Mouse (Mus musculus): Measurements from ENCODE around the gene Ccnl1.

Gene Ccnl1

DNA sequence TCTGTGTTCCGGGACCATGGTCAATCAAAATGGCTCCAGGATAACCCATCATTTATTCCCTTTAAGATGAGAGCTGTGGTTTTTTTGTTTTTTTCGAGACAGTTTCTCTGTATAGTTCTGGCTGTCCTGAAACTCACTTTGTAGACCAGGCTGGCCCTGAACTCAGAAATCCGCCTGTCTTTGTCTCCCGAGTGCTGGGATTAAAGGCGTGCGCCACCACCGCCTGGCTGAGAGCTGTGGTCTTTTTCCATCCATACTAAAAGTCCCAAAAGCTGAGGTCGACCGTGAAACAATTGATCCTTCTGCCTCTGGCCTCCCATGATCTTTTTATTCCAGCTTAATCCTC lies 764 bp upstream of the Ccnl1 start:
- peak; percentile 50 for DNase-seq

DNA sequence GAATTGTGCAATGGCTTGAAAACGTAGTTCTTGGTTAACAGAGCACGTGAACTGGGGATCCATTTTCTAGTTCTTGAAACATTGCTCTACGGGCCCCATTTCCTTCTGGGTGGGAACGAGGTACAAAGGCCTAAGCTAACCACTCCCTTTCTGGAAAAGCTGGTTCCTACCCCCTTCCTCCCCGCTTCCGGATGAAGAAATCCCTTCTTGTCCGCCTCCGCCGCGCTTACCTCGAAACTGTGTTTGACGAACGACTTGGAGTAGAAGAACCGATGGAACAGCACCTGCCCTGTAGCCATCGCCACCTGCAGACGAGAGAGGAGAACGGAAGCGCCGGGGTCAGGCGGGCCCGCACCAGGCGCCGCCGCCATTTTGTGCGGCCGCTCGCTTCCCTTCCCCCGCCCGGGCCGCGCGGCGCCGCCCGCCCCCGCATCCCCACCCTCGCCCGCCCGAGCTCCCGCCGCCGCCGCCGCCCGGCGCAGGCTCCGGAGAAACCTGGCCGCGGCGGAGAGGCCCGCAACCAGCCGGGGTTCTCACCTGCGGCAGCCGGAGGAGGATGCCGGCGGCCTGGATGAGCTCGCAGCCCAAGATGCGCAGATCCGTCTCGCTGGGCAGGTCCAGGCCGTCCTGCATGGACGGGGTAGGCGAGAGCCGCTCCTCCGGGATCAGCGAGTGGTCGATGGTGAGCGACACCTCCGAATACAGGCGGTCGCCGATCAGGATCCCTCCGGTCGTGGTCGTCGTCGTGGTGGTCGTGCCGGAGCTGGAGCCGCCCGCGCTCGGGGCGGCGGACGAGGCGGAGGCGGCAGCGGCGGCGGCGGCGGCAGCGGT lies 563 bp downstream of the Ccnl1 start:
- DNase-seq = peak; percentile 85

DNA sequence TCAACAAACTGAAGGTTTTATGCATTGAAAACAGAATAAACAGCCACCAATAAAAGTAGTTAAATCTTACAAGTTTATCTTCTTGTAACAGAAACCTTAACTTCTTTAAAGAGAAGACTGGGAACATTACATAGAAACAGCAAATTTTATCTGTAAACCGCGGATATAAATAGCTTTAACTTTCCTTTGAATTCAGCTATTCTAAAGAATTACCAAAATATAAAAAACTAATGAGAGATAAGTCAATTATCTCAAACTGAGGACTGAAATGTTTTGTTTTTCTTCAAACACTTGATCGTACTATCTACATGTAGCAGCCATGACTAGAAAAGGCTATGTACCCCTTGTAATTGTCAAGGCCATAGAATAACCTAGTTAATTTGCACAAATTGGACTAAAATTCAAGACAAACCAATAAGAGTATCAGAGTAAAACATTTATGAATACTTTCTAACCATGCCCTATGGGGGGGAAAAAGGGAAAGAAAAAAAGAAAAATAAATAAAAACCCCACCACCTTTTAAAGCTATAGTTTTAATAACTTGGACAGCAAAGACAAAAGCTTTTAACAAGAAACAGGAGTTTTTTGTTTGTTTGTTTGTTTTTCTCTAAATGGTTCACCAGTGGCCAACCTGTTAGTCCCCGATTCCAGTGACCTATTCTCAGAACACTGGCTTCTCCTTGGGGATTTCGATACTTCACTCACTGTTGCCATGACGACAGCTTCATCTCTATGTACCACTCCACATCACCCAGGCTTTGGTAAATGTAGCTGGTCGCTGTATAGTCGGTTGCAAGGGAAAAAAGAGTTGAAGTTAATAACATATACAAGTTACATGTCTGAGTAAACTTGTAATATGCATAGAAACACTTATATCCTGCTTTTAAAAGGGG lies 3.3 kb downstream of the Ccnl1 start:
- peak; percentile 76 for DNase-seq

DNA sequence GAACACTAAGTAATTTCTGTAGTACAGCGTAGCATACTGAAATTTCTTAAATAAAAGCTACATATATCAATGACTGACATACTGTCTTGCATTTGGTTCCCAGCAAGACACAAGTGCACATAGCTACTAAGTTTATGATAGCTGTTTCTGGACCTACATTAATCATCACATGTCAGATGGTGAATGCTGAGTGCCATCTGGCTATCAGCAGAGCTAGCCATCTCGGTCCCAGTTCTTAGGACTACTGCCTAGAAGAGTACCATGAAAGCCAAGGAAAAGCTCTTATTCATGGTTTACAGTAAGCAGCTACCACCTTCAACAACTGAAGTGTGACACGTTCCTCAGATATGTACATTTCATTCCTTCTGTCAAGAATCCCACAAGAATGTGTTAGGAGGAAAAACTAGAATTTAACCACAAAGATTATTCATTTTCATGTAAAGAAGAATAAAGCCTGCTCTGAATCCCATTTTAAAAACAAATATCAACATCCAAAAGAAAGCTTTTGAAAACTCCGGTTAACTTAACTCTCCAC lies 7.2 kb downstream of the Ccnl1 start:
- no peak for DNase-seq

DNA sequence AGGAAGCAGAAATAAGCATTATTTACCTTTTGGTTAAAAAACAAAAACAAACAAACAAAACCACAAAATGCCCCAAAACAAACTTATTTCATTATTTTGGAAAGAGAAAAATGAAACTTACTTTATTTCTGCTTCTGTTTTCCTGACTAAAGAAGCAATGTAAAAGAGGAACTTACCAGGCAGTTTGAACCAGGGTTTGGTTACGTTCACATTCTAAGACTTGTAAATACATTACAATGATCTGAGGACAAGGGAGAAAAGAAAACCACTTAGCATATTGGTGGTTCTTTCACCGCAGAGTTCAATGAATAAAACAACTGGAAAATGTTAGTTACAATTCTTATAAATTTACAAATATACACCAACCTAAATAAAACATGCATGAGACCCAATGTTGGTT lies 7.7 kb downstream of the Ccnl1 start:
- DNase-seq = no peak

DNA sequence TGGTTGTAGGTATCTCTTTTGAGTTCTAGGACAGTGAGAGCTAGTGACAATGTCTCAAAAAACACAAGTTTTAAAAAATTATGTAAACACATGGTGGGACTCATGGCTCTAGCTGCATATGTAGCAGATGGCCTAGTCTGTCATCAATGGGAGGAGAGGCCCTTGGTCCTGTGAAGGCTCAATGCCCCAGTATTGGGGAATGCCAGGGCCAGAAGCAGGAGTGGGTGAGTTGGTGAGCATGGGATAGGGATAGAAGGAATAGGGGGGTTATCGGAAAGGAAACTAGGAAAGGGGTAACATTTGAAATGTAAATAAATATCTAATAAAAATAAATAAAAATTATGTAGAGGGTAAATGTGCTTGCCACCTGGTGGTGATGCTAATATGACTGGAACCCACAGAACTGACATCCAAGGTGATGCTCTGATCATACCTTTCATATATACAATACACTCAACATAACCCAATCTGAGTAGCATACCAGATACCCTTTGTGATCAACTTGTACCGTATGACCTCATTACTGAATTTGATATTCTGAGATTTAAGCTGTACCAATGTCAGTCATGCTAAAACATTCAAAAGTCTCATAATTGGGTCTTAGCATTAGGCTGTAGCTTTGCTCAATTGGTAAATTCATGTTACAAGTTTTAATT lies 12.6 kb downstream of the Ccnl1 start:
- DNase-seq = no peak

DNA sequence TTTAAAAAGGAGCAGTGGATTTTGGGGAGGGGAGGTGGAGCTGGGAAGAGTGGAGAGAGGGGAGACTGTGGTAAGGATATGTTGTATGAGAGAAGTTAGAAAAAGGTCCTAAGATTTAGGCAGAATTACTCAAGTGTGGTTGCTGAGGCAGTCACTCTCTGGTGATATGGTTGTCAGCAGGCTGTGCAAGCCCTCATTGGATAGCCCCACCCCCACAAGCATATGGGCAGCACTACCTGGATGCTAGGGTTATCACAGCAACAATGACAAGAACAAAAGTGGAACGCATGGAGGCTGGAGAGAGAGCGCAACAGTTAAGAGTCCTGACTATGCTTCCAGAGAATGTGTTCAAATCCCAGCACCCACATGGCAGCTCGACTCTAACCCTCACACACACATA lies 13.3 kb downstream of the Ccnl1 start:
- no peak for DNase-seq

DNA sequence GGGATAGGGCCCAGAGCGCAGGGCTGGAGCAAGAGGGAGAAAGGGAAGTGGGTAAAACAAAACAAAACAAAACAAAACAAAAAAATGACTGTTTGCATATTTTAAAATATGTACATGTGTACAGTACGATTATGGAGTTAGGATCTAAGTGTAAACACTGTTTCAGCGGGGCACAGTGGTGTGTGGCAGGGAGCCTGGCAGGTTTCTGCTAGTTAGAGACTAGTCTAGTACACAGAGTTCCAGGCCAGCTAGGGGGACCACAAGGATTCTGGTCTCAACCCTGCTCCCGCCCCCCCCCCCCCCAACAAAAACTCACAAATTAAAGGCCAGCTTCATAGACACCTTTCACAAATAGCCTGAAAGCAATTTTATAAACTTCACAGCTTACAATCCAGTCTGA lies 14.6 kb downstream of the Ccnl1 start:
- DNase-seq = no peak

DNA sequence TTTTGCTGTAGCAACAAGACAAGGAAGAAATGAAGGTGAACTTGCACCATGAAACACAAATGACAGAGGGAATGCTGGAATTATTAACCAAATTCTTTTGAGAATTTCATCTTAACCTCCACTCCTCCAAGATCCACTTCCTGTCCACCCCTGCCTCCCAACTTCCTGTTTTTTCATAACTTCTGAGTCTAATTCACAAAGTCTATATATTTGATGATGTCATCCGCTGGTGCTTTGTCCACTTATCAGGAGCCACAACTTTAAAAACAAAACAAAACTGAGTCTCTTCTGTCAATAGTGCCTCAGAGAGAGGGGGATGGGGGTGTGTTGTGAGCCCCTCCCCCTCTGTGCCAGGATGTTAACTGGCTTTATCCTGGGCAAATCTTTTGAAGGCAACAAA lies 17.0 kb downstream of the Ccnl1 start:
- DNase-seq = no peak

DNA sequence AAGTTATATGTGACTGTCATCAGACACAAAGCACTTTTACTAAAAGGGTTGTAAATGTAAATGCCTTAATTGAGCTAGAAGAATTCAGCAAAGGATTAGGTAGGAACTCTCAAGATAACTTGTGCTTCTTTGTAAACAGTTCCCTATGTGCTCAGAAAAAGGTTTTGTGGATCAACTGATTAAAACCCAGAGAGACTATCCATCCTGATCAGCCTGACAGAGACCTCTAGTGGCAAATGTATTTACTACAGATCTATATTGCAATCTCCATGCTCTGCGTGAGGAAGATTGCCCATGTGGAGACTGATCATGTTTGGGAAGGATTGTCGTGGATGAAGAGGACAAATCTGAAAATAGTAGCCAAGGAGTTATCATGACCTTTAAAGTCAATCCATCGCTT lies 19.8 kb downstream of the Ccnl1 start:
- peak; percentile 59 for DNase-seq

DNA sequence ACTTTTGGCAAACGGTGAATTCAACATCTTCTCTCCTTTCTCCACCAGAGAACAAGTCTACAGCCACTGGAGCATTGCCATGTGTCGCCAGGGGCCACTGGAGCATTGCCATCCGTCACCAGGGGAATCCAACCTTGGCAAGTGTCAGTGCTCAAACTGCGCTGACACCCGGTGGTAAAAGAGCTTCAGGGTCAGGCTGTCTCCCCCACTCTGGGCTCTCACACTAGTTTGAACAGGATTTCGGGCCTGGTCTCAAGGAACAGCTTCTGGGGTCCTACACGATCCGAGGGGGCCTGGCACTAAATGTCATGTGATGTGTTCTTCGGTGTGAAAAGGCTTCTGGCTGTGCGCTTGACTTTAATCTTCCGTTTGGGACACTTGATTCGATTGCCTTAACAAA lies 21.7 kb downstream of the Ccnl1 start:
- DNase-seq = no peak

DNA sequence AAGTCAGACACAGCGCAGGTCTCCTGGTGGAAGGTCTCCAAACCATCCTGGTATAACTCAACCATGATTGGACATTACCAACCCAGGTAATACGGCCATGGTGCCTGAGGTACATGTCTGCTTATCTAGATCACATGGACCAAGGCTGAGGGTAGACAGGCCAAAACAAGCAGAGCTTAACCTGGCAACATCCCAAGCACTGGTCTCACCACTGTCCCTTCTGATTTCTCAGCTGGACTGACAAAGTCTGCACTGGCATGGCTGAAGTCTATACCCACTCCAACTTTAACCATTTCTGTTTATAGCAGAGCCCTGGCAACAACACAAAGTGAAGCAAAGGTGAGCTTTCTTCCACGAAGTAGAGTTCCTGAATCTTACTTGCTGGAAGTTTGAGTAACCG lies 22.9 kb downstream of the Ccnl1 start:
- DNase-seq = no peak

DNA sequence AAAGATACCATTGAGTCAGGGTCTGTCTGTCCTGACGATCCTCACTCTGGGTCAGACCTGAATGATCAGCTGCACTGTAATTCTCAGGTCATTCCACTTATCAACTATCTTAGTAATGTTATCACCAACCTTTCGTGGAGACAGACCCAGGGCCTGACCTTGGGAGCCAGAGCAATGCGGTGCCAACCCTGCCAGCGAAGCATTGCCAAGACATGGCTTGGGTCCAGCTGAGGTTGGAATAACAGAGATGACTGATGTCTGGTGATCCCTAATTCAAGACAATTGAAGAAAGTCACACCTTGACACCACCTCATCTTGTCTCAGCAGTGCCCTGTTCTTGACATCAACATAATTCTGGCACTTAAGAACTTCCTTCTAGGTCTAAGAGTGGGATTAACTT lies 24.3 kb downstream of the Ccnl1 start:
- no peak for DNase-seq

DNA sequence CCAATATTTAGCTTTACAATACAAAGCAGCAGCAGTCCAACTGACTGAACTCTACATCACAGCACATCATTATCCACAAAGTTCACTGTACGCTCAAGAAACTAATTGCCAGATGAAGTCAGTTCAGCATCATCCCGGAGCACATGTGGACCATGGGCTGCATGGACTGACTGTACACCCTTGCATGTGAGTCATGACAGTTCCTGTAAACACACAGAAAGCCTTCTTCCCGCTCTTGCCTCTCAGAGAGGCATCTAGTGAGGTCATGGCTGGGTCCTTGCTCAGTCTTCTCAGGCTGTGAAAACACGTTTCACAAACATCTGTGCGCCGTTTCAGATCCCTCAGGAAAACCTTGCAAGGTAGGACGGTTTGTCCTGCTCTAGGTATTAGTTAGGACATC lies 26.5 kb downstream of the Ccnl1 start:
- DNase-seq = no peak

DNA sequence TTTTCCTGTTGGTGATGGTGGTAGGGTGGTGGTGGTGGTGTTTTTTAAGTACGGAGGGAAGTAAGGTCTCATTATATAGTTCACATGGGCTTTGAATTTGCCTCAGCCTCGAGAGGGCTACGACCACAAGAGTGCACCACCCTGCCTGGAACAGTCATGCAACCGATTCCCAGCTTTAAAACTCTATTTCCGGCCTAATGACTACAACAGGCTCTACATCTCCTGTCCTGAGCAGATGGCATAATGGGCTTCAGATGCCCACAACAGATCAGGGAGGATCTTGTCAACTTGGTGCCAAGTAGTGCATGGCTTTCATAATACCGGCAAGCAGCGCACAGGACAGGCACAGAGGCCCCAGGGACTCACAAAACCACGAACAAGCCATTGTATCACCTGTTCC lies 27.4 kb downstream of the Ccnl1 start:
- DNase-seq = no peak

DNA sequence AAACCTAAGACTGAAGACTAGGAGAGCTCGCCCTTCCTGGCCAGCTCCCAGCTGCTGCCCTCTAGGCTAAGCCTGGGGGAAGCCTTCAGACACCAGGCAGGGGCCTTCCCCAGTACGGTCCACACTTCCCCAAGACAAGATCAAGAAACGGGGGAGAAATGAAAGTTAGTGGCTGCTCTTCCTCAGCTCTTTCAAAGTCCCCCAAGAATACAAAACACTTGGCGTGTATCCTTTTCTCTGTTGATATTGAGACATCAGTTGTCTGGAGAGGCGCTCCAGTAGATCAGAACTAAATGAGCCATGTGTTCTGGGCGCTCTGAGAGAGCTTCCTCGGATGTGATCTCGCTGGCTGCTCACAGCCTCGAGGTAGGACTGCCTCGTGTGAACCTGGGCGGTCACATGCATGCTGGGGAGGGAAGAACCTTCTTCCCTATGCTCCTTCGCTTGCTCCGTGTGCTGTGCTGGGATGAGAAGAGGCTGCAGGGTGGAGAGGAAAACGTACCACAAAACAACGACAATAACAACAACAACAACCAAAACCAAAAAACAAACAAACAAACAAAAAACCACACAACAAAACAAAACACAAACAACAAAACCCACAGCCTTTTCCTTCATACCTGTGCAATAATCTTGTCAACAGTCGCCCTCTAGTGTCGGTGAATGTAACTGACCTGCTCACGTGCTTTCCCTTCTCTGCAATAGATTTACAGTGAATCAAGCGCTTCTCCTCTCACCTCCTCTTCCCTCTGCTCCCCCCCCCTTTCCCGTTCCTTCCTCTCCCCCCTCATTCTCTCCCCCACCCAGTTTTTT lies 28.0 kb downstream of the Ccnl1 start:
- peak; percentile 85 for DNase-seq

DNA sequence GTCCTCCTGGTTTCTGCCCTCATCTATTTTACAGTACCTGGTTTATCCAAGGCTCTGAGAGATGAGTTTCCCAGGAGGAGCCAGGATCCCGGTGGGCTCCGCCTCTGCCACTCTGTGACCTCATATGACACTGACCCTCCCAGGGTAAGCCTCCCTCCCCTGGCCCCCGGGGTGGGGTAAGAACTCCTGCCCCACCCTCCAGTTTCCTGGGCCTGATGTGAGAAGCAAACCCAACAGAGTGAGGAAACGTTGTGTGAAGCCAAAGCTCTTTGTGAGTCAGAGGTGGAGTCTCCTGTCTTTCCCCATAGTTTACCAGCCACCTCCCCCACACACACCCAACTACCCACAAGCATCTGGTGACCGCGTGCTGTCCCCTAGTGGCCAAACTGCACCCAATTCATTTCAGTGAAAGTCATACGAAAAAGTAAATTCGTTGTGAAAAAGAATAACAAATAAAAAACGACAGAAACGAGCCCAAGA lies 28.7 kb downstream of the Ccnl1 start:
- peak; percentile 88 for DNase-seq

DNA sequence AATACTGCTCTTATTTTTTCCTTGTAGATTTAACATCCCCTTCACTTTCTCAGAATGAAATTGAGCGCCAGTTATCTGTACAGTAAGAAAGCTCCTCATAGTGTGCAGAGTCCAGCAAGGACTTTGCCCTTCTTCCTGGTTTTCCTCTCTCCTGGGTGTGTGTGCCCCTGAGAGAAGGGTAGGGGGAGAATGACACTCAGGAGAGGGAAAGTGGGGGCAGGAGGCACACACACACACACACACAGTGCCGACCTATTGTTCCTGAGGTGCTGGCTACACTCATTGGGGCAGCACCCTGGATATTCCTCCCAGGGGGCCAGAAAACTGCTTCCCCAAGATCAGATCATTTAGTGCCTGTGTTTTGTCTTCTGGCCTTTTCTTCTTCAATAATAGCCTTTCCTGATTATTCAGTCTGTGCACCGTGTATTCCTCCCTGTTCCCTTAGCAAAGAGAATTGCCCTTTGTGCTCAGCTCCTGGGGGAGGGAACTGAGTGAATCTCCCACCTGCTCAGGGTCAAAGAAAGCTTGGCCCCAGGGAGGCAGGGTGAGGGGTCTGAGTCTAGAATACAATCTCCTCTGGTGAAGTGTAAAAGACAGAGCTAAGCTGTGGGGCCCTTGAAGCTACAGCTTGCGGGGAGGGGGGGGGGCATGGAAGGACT lies 29.3 kb downstream of the Ccnl1 start:
- DNase-seq = peak; percentile 60

DNA sequence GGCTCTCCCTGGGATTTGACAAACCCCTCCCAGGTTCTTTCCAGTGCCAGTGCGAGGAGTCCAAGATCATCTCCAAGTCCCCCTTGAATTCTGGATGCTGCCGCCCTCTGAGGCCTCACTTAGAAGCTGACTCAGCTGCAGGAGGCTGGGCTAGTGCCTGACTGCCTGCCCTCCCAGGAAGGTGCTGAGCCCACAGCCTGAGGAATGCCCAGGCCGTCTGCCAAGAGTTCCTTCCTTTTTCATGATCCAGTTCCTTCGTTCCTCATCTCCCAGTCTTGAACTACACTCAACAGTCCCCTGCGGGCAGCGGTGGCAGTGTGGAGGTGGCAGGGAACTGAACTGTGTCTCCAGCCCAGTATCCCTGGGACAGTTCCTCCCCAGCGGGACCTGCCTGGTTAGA lies 30.4 kb downstream of the Ccnl1 start:
- no peak for DNase-seq

DNA sequence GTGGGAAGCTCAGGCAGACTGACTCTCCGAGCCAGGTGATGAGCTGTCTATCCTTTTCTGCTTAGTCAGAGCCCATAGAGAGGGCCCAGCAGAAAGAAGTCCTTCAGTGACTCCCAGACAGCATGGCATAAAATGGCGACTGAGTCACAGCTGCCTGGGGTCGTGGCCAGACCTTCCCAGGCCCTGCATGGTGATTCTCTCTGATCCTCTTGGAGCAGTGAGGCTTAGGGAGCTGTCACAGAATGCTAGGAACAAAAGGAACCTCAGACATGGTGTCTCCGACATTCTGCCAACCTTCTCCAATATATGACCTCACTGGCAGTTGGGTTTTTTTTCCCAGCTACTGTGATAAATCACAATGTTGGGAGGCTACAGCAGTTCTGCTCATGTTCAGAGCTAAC lies 30.9 kb downstream of the Ccnl1 start:
- no peak for DNase-seq

DNA sequence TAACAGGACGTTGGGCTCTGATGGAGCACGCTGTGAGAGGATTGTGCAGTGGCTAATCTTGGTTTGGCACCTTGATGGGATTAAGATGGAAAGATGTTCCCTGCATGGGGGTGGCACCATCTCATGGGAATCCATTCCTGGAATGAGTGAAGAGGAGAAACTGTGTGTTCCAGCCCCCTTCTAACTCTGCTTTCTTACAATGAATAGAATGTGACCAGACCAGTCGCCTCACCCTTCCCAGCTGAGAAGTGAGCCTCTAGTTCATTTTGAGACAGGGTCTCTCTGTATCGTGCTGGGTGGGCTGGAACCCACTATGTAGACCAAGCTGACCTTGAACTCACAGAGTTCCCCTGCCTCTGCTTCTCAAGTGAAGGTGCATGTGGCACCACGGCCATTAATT lies 31.6 kb downstream of the Ccnl1 start:
- no peak for DNase-seq

Measured in embryo, embryonic 11 days (tissue).